Mouse (Mus musculus): ENCODE data around the gene Glipr2. TPM values are rescaled to one million over a fixed set of nuclear protein-coding genes. Genes with fewer than 3 reads are reported as not detected.

Gene Glipr2
- total and polyA plus RNA-seq, 2 experiments from 2014 or later: 21.0 to 27.8 TPM

GRCm38 (mm10) chr4:44023681-44024080 is 66.5 kb downstream of the Glipr2 start:
- WGBS: 97% methylated on average over 9 of the region's 9 CpGs
- Histone ChIP-seq H3K4me1 (ENCODE audit: insufficient read depth, low read length) (no peaks in the 10 kb centered on the region), H3K4me3 (ENCODE audit: low read length) (no peak overlapping the region), H3K4me2 (ENCODE audit: low read depth, low read length) (no peak overlapping the region), H3K9ac (replicated peaks; ENCODE audit: low read length) (no peak overlapping the region), H3K9me3 (ENCODE audit: low read length) (no peaks in the 10 kb centered on the region), H3K36me3 (ENCODE audit: insufficient read depth, low read length) (peaks cover 68% of the 10 kb centered on the region), H3K27ac (no peak overlapping the region), H3K27me3 (ENCODE audit: insufficient read depth, low read length) (no peaks in the 10 kb centered on the region)
- DNase-seq (ENCODE audit: low spot score) (no peak), ATAC-seq (no peak)
- no peak for TF ChIP-seq CTCF (IDR thresholded peaks at IDR 0.05; ENCODE audit: low read depth)

GRCm38 (mm10) chr4:44024241-44024640 is 67.0 kb downstream of the Glipr2 start:
- H3K9me3 ChIP-seq (ENCODE audit: low read length): no peaks in the 10 kb centered on the region
- H3K36me3 ChIP-seq (ENCODE audit: insufficient read depth, low read length): peaks cover 65% of the 10 kb centered on the region
- TF ChIP-seq CTCF (IDR thresholded peaks at IDR 0.05; ENCODE audit: low read depth): no peak
- H3K27me3 ChIP-seq (ENCODE audit: insufficient read depth, low read length): no peaks in the 10 kb centered on the region
- H3K4me1 ChIP-seq (ENCODE audit: insufficient read depth, low read length): no peaks in the 10 kb centered on the region
- 99% methylated on average over 6 of the region's 6 CpGs for WGBS
- DNase-seq (ENCODE audit: low spot score) (no peak), ATAC-seq (no peak)
- H3K4me3 ChIP-seq (ENCODE audit: low read length): no peak overlapping the region
- H3K9ac ChIP-seq (replicated peaks; ENCODE audit: low read length): no peak overlapping the region
- no peak overlapping the region for H3K27ac ChIP-seq
- no peak overlapping the region for H3K4me2 ChIP-seq (ENCODE audit: low read depth, low read length)

- 94% methylated on average over 6 of the region's 6 CpGs for WGBS
- Histone ChIP-seq H3K27ac (no peak overlapping the region), H3K9me3 (ENCODE audit: low read length) (no peaks in the 10 kb centered on the region), H3K4me1 (ENCODE audit: insufficient read depth, low read length) (no peaks in the 10 kb centered on the region), H3K27me3 (ENCODE audit: insufficient read depth, low read length) (no peaks in the 10 kb centered on the region), H3K4me3 (ENCODE audit: low read length) (no peak overlapping the region), H3K9ac (replicated peaks; ENCODE audit: low read length) (no peak overlapping the region), H3K4me2 (ENCODE audit: low read depth, low read length) (no peak overlapping the region), H3K36me3 (ENCODE audit: insufficient read depth, low read length) (peaks cover 61% of the 10 kb centered on the region)
- TF ChIP-seq CTCF (IDR thresholded peaks at IDR 0.05; ENCODE audit: low read depth): no peak
- DNase-seq (ENCODE audit: low spot score): no peak
- ATAC-seq: no peak
These were observed 68.4 kb downstream of the Glipr2 start for GRCm38 (mm10) chr4:44025570-44025969.

Other genes with a start within 250 kb of the Glipr2 start
- not detected in 2 replicates for gene Olfr71, start 247.1 kb upstream of the Glipr2 start, total RNA-seq (2014; rRNA removed)
- gene Olfr71, start 247.1 kb upstream of the Glipr2 start, polyA plus RNA-seq (2015; fragmentation: Nextera tagmentation; extraction: Ambion mirVana): not detected in 2 replicates
- 0.73 and 1.8 TPM in 2 replicates for gene Hrct1, start 230.2 kb upstream of the Glipr2 start, total RNA-seq (2014; rRNA removed)
- gene Hrct1, start 230.2 kb upstream of the Glipr2 start, polyA plus RNA-seq (2015; fragmentation: Nextera tagmentation; extraction: Ambion mirVana): 0.70 and 0.92 TPM in 2 replicates
- gene Spaar, start 227.4 kb upstream of the Glipr2 start, total RNA-seq (2014; rRNA removed): 0.10 and 0.22 TPM in 2 replicates
- gene Spaar, start 227.4 kb upstream of the Glipr2 start, polyA plus RNA-seq (2015; fragmentation: Nextera tagmentation; extraction: Ambion mirVana): 0.08 and 0.13 TPM in 2 replicates
- not detected in 2 replicates for gene Olfr159, start 186.4 kb upstream of the Glipr2 start, total RNA-seq (2014; rRNA removed)
- gene Olfr159, start 186.4 kb upstream of the Glipr2 start, polyA plus RNA-seq (2015; fragmentation: Nextera tagmentation; extraction: Ambion mirVana): not detected in 2 replicates
- not detected in 2 replicates for gene Olfr156, start 133.5 kb upstream of the Glipr2 start, total RNA-seq (2014; rRNA removed)
- gene Olfr156, start 133.5 kb upstream of the Glipr2 start, polyA plus RNA-seq (2015; fragmentation: Nextera tagmentation; extraction: Ambion mirVana): not detected in 2 replicates
- not detected in 2 replicates for gene Olfr157, start 117.2 kb upstream of the Glipr2 start, total RNA-seq (2014; rRNA removed)
- not detected in 2 replicates for gene Olfr157, start 117.2 kb upstream of the Glipr2 start, polyA plus RNA-seq (2015; fragmentation: Nextera tagmentation; extraction: Ambion mirVana)
- gene Olfr155, start 105.8 kb upstream of the Glipr2 start, total RNA-seq (2014; rRNA removed): not detected in 2 replicates
- not detected in 2 replicates for gene Olfr155, start 105.8 kb upstream of the Glipr2 start, polyA plus RNA-seq (2015; fragmentation: Nextera tagmentation; extraction: Ambion mirVana)
- gene Reck, start 81.9 kb upstream of the Glipr2 start, total RNA-seq (2014; rRNA removed): 4.0 and 6.1 TPM in 2 replicates
- 3.4 and 4.0 TPM in 2 replicates for gene Reck, start 81.9 kb upstream of the Glipr2 start, polyA plus RNA-seq (2015; fragmentation: Nextera tagmentation; extraction: Ambion mirVana)
- gene Ccin, start 26.1 kb downstream of the Glipr2 start, total RNA-seq (2014; rRNA removed): 0.29 TPM in 1 of 2 replicates, not detected in the other
- not detected in 2 replicates for gene Ccin, start 26.1 kb downstream of the Glipr2 start, polyA plus RNA-seq (2015; fragmentation: Nextera tagmentation; extraction: Ambion mirVana)
- gene Clta, start 47.1 kb downstream of the Glipr2 start, total RNA-seq (2014; rRNA removed): 366 and 404 TPM in 2 replicates
- gene Clta, start 47.1 kb downstream of the Glipr2 start, polyA plus RNA-seq (2015; fragmentation: Nextera tagmentation; extraction: Ambion mirVana): 379 and 380 TPM in 2 replicates
- gene Gne, start 126.8 kb downstream of the Glipr2 start, total RNA-seq (2014; rRNA removed): 41.9 and 44.5 TPM in 2 replicates
- 24.7 and 26.1 TPM in 2 replicates for gene Gne, start 126.8 kb downstream of the Glipr2 start, polyA plus RNA-seq (2015; fragmentation: Nextera tagmentation; extraction: Ambion mirVana)

Data from hindbrain, postnatal 0 days (tissue).